Mouse (Mus musculus) thymus, postnatal 0 days (tissue): ENCODE data around the gene Arhgef28. TPM values are rescaled to one million over a fixed set of nuclear protein-coding genes. Genes with fewer than 3 reads are reported as not detected.
A peak's percentile ranks its signal among the peaks of the same experiment; 100 is the strongest.

ENCODE experiments used
- DNase-seq: peaks from one replicate; pipeline ENCODE4 v3.0.0-alpha.2; 2015; ENCODE audit warnings: low spot score
- polyA plus RNA-seq: library from polyadenylated mRNA; unstranded; fragments of >200 nt; fragmentation: Nextera tagmentation; extraction: Ambion mirVana; gene quantifications from 2 replicates; pipeline ENCODE4 v1.2.1, GENCODE M21; 2015

The Arhgef28 gene
- polyA plus RNA-seq, 1 experiment from 2014 or later, result 3.7 TPM

DNA sequence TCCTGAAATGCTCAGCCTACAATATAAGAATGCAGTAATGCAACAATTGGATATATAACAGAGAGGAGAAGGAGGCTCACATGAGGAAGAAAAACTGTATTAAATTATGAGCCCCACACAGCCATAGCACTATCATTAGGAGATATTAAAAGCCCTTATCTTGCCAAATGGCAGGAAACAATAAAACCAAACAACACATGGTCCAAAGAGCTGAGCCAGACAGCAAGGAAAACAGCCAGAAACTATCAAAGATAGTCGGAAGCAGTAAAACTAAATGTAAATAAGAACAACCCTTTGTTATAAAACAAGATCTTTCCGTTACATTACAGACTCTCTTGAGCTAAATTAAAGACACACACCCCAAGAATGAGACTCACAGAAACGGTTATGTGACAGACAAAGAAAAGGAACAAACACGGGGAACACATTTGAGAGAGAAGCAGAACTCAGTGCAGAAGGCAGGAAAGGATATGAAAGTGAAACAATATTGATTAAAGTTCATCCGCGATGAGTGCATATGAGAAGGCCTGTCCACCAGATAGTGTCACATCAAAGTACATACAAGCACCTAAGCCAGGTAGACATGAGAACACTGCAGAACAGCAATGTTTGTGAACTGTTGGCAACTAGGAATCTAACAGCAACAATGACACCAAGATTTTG lies 231.6 kb downstream of the Arhgef28 start:
- no peak for DNase-seq

DNA sequence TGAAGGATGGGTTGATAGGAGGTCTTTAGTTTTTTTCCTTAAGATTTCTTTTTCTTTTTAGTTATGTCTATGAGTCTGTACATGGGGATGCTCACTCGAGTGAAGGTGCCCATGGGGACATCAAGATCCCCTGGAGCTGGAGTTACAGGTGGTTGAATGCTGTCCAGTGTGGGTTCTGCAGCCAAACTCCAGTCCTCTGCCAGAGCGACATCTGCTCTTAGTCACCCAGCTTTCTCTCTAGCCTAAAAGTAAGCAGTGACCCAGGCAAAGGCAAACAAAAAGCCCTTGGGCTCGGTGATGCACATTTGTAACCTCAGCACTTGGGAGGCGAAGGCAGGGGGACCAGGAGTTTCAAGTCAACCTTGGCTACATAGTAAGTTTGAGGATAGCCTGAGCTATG lies 232.3 kb downstream of the Arhgef28 start:
- no peak for DNase-seq

DNA sequence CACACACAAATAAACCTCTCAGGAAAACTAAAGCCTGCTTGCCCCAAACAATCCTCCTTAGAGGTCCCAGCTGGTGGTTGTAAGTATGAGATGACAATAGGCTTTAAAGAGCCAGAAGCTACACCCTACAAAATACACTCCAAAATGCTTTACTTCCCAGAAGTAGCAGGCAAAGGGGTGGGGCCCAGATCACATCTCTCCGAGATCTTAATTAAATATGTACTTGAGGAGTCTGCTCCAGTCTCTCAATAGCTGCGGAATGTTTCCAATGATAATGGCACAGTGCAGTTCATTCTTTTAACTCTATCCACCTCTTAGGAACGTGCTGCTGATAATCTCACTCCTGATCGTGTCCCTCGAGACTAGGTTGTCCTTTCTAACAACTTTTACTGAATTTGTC lies 240.2 kb downstream of the Arhgef28 start:
- no peak for DNase-seq

DNA sequence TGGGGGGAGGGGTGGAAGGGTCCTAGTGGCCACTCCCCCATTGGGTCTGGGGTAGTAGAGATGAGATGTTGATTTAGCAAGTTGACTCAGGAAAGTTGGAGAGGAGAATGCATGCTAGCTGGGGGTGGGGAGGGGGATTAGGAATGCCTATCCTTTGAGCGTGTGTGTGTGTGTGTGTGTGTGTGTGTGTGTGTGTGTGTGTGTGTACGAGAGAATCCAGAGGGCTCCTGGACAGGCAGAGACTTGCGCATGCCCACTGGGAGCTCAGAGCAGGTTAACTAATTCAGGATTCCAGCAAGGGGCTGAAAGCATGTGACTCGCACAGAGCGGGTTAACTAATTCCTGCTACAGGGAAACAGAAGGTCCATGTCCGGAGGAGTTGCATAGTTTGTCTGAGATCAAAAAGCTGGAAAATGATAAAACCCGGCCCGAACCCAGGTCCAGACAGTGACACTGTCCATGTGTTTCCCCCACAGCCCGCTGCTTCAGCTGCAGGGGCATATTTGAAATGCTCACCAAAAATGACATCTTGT lies 241.3 kb downstream of the Arhgef28 start:
- DNase-seq, result no peak

DNA sequence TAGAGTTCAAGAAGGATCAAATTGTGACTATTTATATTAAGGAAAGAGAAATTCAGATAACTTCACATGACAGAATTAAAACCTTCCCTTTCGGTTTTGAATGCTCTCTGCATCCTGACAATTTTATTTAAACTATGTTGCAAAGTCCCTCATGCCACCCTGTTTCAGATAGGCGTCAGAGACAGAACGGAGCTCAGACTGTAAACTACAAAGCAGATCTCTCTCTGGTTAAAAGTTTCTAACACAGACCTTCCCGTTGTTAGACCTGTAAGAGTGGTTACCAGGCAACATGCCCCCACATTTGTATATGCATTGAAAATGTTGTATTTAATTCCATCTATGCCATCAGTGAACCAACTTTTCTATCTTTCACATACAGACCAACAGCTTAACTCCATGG lies 246.1 kb downstream of the Arhgef28 start:
- DNase-seq, result no peak

DNA sequence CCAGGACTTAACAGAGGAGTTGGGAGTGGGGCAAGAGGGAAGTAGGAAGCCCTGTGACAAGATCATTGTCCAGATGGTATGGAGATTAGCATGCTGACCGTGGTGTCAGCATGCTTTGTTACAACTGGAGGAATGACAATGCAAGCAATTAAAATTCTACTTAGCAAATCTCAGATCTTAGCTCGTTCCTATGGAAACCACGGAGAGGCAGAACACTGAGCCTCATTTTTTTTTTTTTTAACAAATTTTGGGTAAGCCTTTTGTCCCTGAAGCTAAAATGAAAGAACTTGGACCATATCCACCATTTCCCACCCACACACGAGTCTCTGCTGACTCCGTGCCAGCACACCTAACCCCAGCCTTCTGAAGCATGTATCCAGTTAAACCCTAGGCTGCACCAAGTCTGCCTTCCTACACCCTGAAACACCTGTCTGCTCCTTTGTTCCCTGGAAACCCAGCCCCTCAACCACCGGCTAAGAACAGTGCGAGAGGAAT lies 246.8 kb downstream of the Arhgef28 start:
- no peak for DNase-seq

DNA sequence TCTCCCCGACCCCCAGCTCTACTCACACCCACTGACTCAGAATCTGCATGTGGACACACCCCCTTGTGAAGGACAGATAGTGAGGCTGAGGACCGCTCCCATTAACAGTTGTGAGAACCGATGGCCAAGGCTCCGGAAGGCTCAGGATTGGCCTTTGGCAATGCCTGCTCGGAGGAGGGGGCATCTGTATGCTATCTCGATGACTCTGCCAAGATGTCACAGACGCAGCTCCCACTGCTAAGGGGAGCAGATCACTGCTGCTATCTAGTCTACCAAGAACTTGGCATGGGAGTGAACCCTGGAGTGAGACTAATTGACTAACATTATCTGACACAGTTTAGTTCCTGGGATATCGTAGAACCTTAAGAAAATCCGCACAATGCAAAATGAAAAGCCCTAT lies 250.5 kb downstream of the Arhgef28 start:
- DNase-seq, result no peak

DNA sequence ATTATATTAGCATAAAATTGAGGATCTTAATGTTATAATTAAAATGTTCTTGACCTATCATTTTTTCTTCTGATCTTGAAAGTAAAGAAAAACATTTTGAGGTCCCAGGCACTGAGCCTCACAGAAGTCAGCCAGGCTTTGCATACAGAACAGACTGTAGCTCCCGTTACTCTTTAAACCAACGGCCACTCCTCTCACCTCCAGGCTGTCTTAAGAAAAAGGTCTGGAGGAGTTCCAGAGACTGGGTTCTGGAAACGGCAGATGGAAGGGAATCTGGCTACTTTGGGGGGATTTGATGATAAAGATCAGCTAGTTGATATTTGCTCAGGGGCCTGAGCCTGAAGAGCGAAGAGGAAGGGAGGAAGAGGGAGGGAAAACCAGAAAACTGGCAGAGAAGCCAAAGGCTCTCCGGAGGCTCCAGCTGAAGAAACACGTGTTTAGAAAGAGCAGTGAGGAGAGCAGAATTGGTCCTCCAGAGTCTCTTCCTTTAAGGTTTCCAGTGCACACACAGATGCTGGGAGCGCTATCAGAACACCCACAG lies 251.2 kb downstream of the Arhgef28 start:
- no peak for DNase-seq

DNA sequence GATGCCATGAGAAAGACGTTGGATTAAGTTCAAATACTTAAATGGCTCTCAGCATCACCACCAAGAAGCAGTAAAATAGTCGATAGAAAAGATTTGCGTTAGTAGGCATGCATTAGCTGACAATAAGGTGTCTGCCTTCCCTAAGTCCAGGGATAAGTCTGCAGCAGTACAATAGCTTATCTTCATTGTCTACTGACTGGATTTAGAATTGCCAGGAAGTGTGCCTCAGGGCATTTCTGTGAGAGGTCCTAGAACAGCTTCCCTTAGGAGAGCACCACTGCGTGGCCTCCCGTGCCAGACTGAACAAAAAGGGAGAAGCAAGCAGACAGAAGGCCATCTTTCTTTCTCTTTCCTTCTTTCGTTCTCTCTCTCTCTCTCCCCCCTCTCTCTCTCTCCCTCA lies 252.2 kb downstream of the Arhgef28 start:
- DNase-seq, result no peak

DNA sequence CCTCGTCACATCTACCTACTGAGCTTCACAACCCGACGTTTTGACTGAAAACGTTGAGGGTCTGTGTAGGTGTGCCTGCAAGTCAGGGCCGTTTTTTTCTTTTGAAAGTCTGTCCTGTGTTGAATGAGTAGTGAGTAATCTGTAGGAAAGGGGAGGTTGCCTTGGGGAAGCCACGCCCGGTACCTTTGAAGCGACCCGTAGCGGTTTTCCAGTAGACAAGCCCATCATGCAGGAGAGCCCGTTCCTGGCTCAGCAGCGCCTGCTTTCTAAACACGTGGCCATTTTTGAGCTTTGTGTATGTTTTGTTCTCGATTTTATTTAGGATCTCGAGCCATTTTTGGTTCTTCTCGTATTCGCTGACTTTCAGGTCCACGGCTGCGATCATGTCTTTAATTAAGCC lies 252.7 kb downstream of the Arhgef28 start:
- no peak for DNase-seq

DNA sequence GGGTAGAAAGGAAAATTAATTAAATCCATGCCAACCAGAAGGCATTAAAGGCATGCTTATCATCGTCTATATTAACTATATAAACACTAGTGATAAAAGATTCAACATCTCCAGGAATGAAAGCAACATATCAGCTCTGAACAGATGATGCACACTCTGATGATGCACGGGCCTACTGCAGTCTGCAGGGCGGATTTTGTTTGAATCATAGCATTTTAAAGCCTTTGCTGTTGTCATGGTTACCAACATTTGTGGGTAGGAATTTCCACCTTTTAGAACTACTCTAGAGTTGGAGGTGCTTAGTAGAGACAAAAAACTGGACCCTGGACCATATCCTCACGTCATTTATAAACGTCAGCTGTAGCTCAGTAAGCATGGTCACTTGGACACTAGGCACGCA lies 257.4 kb downstream of the Arhgef28 start:
- no peak for DNase-seq

DNA sequence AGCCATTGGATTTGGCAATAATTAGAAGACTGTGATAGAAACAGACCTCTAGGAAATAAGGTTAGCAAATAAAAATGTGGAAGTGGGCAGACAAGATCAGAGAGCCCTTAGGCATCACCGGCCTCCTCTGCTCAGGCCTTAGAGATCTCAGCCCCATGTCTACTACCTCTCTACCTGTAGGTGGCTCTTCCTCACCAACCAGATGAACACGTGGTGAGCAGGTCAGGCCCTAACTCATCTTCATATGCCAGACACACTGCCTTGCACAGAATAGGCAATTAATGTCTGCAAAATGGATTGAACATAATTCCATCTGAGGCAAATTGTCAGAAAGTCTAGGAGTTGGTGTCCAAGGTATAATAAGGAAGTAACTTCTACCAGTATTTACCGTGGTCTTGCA lies 258.6 kb downstream of the Arhgef28 start:
- no peak for DNase-seq

DNA sequence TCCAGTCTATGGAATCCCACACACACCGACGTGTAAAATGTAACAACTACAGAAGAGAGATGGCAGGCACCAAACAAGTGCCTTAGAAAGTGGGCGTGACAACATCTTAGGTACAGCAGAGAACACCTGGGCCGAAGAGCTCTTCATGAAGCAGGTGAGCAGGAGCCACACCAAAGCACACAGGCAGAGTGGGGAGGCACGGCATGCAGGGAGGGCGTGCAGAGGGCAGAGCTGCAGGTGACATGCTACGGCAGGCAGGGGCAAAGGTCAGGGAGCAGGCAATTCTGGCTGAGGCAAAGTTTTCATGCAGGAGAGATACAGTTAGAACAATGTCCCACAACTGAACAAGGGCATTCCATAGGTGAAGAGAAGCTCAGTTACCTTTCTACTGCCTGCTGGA lies 259.8 kb downstream of the Arhgef28 start:
- DNase-seq, result no peak

DNA sequence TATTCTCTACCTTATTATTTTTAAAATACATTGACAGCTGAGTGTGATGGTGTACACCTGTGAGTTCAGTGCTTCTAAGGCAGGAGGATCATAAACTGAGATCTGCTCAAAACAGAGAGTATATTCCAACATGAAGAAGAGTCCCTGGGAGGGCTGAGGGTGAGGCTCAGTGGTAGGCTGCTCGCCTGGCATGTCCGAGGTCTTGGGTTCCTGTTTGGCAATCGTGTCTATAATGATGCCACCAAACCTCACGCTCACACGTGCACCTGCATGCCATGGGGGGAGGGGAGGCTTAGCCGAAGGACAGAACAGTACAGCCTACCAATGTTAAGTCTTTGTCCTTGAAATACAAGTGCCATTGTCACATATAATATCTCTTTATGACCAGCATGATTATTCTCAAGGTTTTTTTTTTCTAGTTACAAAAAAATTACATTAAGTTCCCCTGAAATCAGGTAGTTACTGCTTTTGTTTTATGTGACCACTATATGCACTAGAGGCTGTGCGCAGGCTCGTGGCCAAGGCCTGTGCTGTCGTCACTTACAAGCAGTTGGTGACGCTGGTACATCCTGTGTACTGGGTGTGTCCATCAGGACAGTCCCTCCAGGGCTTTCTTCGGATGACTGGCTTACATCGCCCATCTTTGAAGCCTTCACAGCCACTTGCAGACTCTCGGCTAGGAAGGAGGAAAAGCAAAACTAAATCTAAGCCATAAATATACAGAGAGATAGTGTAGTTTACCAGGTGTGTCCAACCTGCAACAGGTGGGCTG lies 264.1 kb downstream of the Arhgef28 start:
- no peak for DNase-seq

DNA sequence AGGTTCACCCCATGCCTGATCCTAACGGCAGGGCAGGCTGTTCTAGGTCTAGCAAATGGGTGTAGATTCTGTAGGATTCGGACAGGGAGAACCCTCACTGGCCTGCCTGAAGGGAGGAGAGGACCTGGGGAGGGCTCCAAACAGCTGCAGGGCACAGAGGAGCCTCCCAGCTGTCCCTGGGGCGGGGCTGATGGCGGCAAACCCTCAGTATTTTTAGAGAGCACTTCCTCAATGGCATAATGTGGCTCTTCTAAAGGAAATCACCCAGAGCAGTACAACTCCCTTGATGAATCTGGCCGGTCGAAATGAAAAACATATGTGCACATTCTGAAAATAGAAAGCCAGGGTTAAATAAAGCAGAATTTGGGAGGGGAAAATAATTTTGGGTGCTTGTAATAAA lies 265.1 kb downstream of the Arhgef28 start:
- peak; percentile 9 for DNase-seq

DNA sequence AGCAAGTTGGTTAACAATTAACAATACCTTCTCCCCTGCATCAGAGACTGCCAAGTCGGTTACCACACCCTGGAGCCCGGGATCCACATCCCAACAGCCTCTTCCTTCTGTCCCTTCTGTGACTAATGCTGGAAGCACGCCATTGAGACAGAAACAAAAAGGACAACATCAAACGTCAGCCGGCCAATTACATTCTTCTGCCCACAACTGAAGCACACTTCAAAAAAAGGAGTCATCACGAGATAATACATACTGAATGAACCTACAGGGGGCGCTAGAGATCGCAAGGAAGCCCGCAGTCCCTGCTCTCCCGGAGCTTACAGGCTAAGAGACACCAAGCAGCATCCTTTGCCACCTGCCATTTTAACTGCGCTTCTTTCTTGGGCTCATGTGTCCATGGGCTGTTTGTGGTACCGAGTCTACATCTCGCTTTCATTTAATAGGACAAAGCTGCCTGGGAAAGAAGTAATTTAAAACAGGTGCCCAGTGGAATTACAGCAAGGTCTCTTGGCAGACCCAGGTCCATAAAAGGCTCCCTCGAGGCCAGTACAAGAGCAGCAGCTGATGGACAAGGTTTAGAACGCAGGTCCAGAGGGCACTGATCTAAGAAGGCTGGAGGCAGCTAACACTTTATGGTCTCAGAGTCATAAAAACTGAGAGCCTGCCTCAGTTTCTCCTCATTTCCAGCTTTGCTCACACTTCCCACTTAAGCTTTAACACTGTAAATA lies 266.6 kb downstream of the Arhgef28 start:
- DNase-seq, result peak; percentile 29

DNA sequence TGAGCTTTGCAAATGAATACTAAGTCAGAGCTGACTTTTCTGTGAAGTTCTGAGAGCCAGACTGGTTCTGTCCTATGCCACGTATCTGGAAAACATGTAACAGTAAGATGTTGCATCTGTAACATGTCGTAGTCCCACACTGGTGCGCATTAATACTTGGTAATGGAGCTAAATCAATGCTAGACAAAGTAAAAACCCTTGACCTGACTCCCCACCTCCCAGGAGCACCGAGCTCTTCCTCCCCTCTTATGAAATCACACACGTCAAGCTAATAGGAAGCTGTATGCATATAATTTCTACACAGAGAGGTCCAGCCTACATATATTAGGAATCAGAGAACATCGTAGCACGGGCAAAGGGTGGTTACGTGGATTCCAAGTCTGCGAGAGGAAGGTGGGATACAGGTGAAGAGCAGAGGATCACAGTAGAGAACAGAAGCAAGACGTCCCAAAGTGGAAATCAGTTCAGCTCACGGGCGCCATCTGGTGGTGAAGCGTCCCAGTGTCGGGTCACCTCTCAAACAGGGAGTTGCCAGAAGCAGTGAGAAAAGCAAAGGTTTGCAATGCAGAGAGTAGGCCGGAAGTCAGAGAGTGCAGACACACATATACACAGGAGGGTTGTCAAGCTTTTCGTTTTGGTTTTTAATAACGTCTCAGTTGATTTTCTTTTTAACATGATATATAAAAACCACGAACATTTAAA lies 267.5 kb downstream of the Arhgef28 start:
- peak; percentile 91 for DNase-seq

DNA sequence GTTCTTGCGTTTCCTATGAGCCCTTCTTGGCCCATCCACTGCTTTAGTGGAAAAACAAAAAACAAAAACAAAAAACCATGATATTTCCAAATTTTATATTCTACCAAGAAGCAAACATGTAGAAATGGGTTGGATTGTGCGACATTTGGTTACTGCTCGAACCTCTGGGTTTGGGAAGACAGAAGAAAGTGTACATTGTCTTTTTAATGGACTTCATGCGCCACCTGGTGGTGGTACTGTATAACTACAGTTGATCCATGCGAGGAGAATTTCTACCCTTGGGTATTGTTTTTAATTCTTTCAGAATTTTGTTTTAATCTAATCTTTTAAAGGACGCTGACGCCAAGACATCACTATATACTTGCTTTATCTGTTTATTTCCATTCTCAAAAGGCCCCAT lies 268.3 kb downstream of the Arhgef28 start:
- DNase-seq, result peak; percentile 60

DNA sequence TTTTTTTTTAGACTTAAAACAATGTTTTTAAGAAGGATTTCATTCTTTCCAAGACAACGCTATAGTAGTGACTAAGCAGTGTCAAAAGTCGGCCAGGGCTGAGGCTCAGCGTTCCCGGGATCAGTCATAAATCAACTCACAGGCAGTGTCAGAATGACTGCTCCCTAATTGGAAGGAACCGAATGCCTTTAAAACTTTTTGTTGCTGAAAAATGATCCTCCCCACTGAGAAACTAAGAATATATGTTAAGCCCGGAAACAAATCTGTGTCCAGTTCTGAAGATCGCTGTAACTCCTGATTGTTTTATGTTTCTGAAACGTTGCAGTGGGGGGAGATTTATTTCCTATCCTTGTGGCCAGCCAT lies 278.1 kb downstream of the Arhgef28 start:
- DNase-seq, result no peak

DNA sequence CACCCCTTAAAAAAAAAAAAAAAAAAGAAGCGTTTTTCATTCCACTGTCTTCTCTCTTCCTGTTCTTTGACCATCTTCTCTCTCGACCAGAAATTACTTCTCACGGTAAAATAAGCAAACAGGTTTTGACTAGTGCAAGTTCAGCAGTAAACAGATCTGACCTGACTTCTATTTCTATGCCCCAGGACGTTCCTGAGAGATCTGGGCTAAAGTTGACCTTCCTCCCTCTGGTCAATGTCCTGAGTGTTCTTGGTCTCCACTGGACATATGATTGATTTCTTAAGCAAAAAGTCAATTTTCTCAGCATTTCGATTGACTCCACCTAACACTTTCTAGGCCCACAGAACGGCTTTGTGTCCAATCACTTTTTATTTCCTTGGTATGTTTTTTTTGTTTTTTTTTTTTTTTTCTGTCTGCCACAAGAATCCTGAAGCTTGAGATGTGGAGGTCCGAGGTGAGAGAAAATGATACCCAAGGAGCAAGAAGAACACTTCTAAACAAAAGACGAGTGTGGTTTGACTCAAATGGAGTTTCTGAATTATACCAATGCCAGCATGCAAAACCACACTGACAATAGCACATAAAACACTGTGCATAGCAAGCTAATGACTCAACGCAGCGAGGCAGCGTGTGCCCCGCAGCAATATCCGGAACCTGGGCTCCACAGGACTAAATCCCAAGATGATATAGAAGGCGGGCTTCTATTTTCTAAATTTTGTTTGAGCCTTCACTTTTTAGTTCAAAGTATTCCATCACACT lies 278.7 kb downstream of the Arhgef28 start:
- DNase-seq, result no peak
